Mouse (Mus musculus) liver, embryonic 14.5 days (tissue): ENCODE results near the gene Cacnb2. TPM values are rescaled to one million over a fixed set of nuclear protein-coding genes. Genes with fewer than 3 reads are reported as not detected.

Experiments
- ATAC-seq: fragments of 200-750 bp; cut with Nextera tagmentation; 2 replicates; pipeline ENCODE4 v1.8.0; 2017; ENCODE audit warnings: moderate number of reproducible peaks, mild to moderate bottlenecking, moderate library complexity; ENCODE audit not compliant: insufficient read depth
- DNase-seq, 3 experiments: peaks; one replicate each; pipeline ENCODE4 v3.0.0-alpha.2; 2012 to 2013; ENCODE audit warnings: low read depth in 3 of 3, low spot score in 3 of 3
- H3K27ac ChIP-seq: fragments of 300-500 bp; sonication (generic); 2 replicates; pipeline ENCODE4 v1.5.1; 2014; ENCODE audit warnings: moderate library complexity, mild to moderate bottlenecking, control low read depth, inconsistent platforms
- H3K27me3 ChIP-seq: fragments of 300-500 bp; sonication (generic); 2 replicates; pipeline ENCODE4 v1.6.1; 2014; ENCODE audit warnings: mild to moderate bottlenecking, low read length, moderate library complexity; ENCODE audit not compliant: control insufficient read depth, insufficient read depth
- H3K36me3 ChIP-seq: fragments of 300-500 bp; sonication (generic); replicated peaks from 2 replicates; pipeline ENCODE4 v1.6.1; 2014; ENCODE audit warnings: low read depth; ENCODE audit not compliant: control insufficient read depth, insufficient read depth
- H3K4me1 ChIP-seq, 2 experiments: fragments of 200-500 bp in 1 of 2; fragments of 300-500 bp in 1 of 2; sonication (generic) in 1 of 2; replicated peaks; 2 replicates each; pipeline ENCODE4 v1.6.1; 2012 to 2014; ENCODE audit warnings: antibody characterized with exemption in 1 of 2, inconsistent platforms in 1 of 2, low read length in 1 of 2; ENCODE audit not compliant: control insufficient read depth in 2 of 2, insufficient read depth in 2 of 2
- H3K4me2 ChIP-seq: fragments of 300-500 bp; sonication (generic); 2 replicates; pipeline ENCODE4 v1.6.1; 2014; ENCODE audit warnings: low read depth, mild to moderate bottlenecking, control low read depth, moderate library complexity
- H3K4me3 ChIP-seq, 2 experiments: fragments of 200-500 bp in 1 of 2; fragments of 300-500 bp in 1 of 2; sonication (generic) in 1 of 2; 2 replicates each; pipeline ENCODE4 v1.5.1; 2012 to 2014; ENCODE audit warnings: low read depth in 2 of 2, low read length in 2 of 2, mild to moderate bottlenecking in 2 of 2, control low read depth in 1 of 2, inconsistent platforms in 1 of 2, moderate library complexity in 1 of 2; ENCODE audit not compliant: insufficient read depth in 1 of 2
- H3K9ac ChIP-seq: fragments of 300-500 bp; sonication (generic); replicated peaks from 2 replicates; pipeline ENCODE4 v1.6.1; 2014; ENCODE audit warnings: mild to moderate bottlenecking, control low read depth, moderate library complexity
- H3K9me3 ChIP-seq: fragments of 300-500 bp; sonication (generic); 2 replicates; pipeline ENCODE4 v1.6.1; 2016; ENCODE audit warnings: low read length, mixed read lengths; ENCODE audit not compliant: control insufficient read depth
- CTCF ChIP-seq: IDR thresholded peaks from 2 replicates; pipeline ENCODE4 v1.5.1; 2016; ENCODE audit warnings: antibody characterized with exemption, low read depth, control low read depth
- EP300 ChIP-seq: IDR thresholded peaks from 2 replicates; pipeline ENCODE4 v1.6.1; 2016; ENCODE audit warnings: antibody characterized with exemption, low read depth
- WGBS: fragments of 180-500 bp; shearing (Covaris S2); extraction: QIAGEN DNeasy Blood & Tissue Kit; methylation state at CpG from one replicate; pipeline ENCODE4 v1.1.7; 2014; ENCODE audit not compliant: insufficient replicate concordance; 5-methylcytosine and 5-hydroxymethylcytosine counted together
- polyA plus RNA-seq, 2 experiments: library from polyadenylated mRNA; depleted of rRNA in 1 of 2; stranded (reverse) in 1 of 2; unstranded in 1 of 2; fragments of >200 nt; fragmentation: Nextera tagmentation in 1 of 2; extraction: Ambion mirVana in 1 of 2; gene quantifications; 2 replicates each; pipeline versions ENCODE4 v1.2.1 to v1.2.3; 2012 to 2014

Gene Cacnb2
- polyA plus RNA-seq, 2 experiments: 0.04 to 0.37 TPM

GRCm38 (mm10) chr2:14831308-14831707 lies 228.4 kb downstream of the Cacnb2 start:
- H3K27ac ChIP-seq: no peak overlapping the region
- 45% methylated on average over 2 of the region's 2 CpGs for WGBS
- no peak for DNase-seq
- TF ChIP-seq EP300 (no peak), CTCF (no peak)
- no peaks in the 10 kb centered on the region for H3K9me3 ChIP-seq
- no peaks in the 10 kb centered on the region for H3K4me1 ChIP-seq
- no peaks in the 10 kb centered on the region for H3K36me3 ChIP-seq
- no peaks in the 10 kb centered on the region for H3K27me3 ChIP-seq
- no peak overlapping the region for H3K4me2 ChIP-seq
- ATAC-seq: no peak
- H3K4me3 ChIP-seq: no peak overlapping the region
- H3K9ac ChIP-seq: no peak overlapping the region

GRCm38 (mm10) chr2:14834700-14835317 lies 231.9 kb downstream of the Cacnb2 start:
- no peak for DNase-seq
- H3K4me1 ChIP-seq: no peaks in the 10 kb centered on the region
- no peaks in the 10 kb centered on the region for H3K36me3 ChIP-seq
- no peak overlapping the region for H3K27ac ChIP-seq
- H3K9ac ChIP-seq: no peak overlapping the region
- no peaks in the 10 kb centered on the region for H3K27me3 ChIP-seq
- H3K9me3 ChIP-seq: no peaks in the 10 kb centered on the region
- TF ChIP-seq EP300: no peak
- TF ChIP-seq CTCF: no peak
- ATAC-seq: no peak
- 53% methylated on average over 5 of the region's 5 CpGs for WGBS
- no peak overlapping the region for H3K4me2 ChIP-seq
- no peak overlapping the region for H3K4me3 ChIP-seq

GRCm38 (mm10) chr2:14841272-14841671 lies 238.4 kb downstream of the Cacnb2 start:
- no peaks in the 10 kb centered on the region for H3K36me3 ChIP-seq
- DNase-seq: no peak
- H3K4me1 ChIP-seq: no peaks in the 10 kb centered on the region
- H3K4me2 ChIP-seq: no peak overlapping the region
- no peak for TF ChIP-seq CTCF
- TF ChIP-seq EP300: no peak
- H3K27me3 ChIP-seq: no peaks in the 10 kb centered on the region
- no peak for ATAC-seq
- no peak overlapping the region for H3K9ac ChIP-seq
- 26% methylated on average over 1 of the region's 1 CpGs for WGBS
- H3K27ac ChIP-seq: no peak overlapping the region
- H3K4me3 ChIP-seq: no peak overlapping the region
- H3K9me3 ChIP-seq: no peaks in the 10 kb centered on the region

GRCm38 (mm10) chr2:14846727-14847126 lies 243.8 kb downstream of the Cacnb2 start:
- ATAC-seq: no peak
- Histone ChIP-seq H3K4me2 (no peak overlapping the region), H3K9me3 (no peaks in the 10 kb centered on the region), H3K4me3 (no peak overlapping the region), H3K4me1 (no peaks in the 10 kb centered on the region), H3K27ac (no peak overlapping the region), H3K9ac (no peak overlapping the region), H3K36me3 (no peaks in the 10 kb centered on the region), H3K27me3 (no peaks in the 10 kb centered on the region)
- TF ChIP-seq CTCF (no peak), EP300 (no peak)
- WGBS: 18% methylated on average over 1 of the region's 1 CpGs
- DNase-seq: no peak

- ATAC-seq (no peak), DNase-seq (no peak)
- H3K36me3 ChIP-seq: no peaks in the 10 kb centered on the region
- H3K9me3 ChIP-seq: no peaks in the 10 kb centered on the region
- no peak overlapping the region for H3K4me2 ChIP-seq
- H3K27me3 ChIP-seq: no peaks in the 10 kb centered on the region
- no peak overlapping the region for H3K4me3 ChIP-seq
- no peak overlapping the region for H3K9ac ChIP-seq
- no peaks in the 10 kb centered on the region for H3K4me1 ChIP-seq
- TF ChIP-seq EP300 (no peak), CTCF (no peak)
- 68% methylated on average over 1 of the region's 1 CpGs for WGBS
- H3K27ac ChIP-seq: no peak overlapping the region
Measured at GRCm38 (mm10) chr2:14847188-14847587, 244.3 kb downstream of the Cacnb2 start.
